ENCODE assay signal across 8 mouse cellular contexts in genomic region chrX:163908337-163909250, GRCm38 (mm10). TPM values are rescaled to one million over a fixed set of nuclear protein-coding genes. Genes with fewer than 3 reads are reported as not detected.
DNase-seq lines count a peak whose midpoint lies in the region; ATAC-seq lines count a peak whose summit lies in the region.

TSS of gene Ap1s2 (plus strand) at chrX:163909017.

- ATAC-seq in inflammation-experienced regulatory T-cells, adult 6 months: peak; percentile 93
- ATAC-seq in megakaryocyte-erythroid progenitor cell, adult 5-6 weeks (replicated peaks; ENCODE audit: low FRiP score, low TSS enrichment, poor library complexity, severe bottlenecking): peak; percentile 99

- DNase-seq in adrenal gland, adult (ENCODE audit: inconsistent age in 2 of 2, low spot score in 1 of 2): peak; percentile 96 to 97
- DNase-seq in embryo, embryonic 10.5 days (ENCODE audit: low spot score): peak; percentile 90
- DNase-seq in gastrocnemius, postnatal 14 days: peak; percentile 94
- DNase-seq in left cerebral cortex, postnatal 10 days (ENCODE audit: extremely low spot score in 1 of 2, low spot score in 2 of 2): peak; percentile 94 to 96
- peak; percentile 95 for DNase-seq in right cerebral cortex, postnatal 25 days
- peak; percentile 91 to 93 for DNase-seq in urinary bladder, postnatal 4 days (ENCODE audit: low spot score in 2 of 2)

- intact Hi-C loops in gastrocnemius, postnatal 14 days (cut with DNase I; ENCODE audit: low total_unique reads): no loop called here
- intact Hi-C loops in left cerebral cortex, postnatal 10 days (cut with DNase I): loop anchor here (10.0 kb wide), 1 partner anchor 354 kb away; no protein-coding TSS in a partner anchor

RNA-seq across cellular contexts. Expression of gene Ap1s2, which starts in this region (rescaled TPM):
- total RNA-seq in gastrocnemius, postnatal 14 days (2021): 10 to 100 TPM; 23.0 to 23.9 TPM
- 10 to 100 TPM; 19.5 to 54.7 (median 22.6) TPM for polyA plus RNA-seq in inflammation-experienced regulatory T-cells, adult 6 months (2017; shearing (Covaris generic))
- total RNA-seq in left cerebral cortex, postnatal 10 days (2021): 10 to 100 TPM; 33.5 to 39.4 TPM
- 0.87 and 1.4 TPM in 2 replicates for total RNA-seq in megakaryocyte-erythroid progenitor cell, adult 5-6 weeks (2014; fragmentation: Nextera tagmentation)
- 5.4 and 5.9 TPM in 2 replicates for total RNA-seq in megakaryocyte-erythroid progenitor cell, adult 5-6 weeks (2017)

Comparison
In these comparisons a context has a peak if more than half of its experiments do, and no peak if none do; other contexts are left out.
1. Peak in every context shown above with its lines: DNase-seq and ATAC-seq.